Mouse (Mus musculus) left cerebral cortex, adult 2 months (tissue): ENCODE measurements around the gene Slc35a3. TPM values are rescaled to one million over a fixed set of nuclear protein-coding genes. Genes with fewer than 3 reads are reported as not detected.
A peak's percentile ranks its signal among the peaks of the same experiment; 100 is the strongest.
"Not testable (repeated sequence)": the region's sequence is repeated elsewhere in the genome, so short reads cannot be mapped to it uniquely, and the experiment has no call there.

Experiments used
- DNase-seq, 2 experiments: peaks; one replicate each; pipeline ENCODE4 v3.0.0; 2021 to 2022; ENCODE audit warnings: low spot score in 2 of 2, mixed read lengths in 1 of 2; ENCODE audit errors: extremely low spot score in 1 of 2
- H3K27ac ChIP-seq: fragments of 200-600 bp; 2 replicates; pipeline ENCODE4 v1.8.1; 2022
- H3K4me3 ChIP-seq: fragments of 200-600 bp; 2 replicates; pipeline ENCODE4 v1.8.1; 2022
- CTCF ChIP-seq: fragments of 200-600 bp; IDR thresholded peaks from 2 replicates; pipeline ENCODE4 v1.8.1; 2022; ENCODE audit warnings: antibody characterized with exemption, mild to moderate bottlenecking, moderate library complexity
- intact Hi-C: fragments of 180-260 bp; cut with DNase I; formaldehyde crosslinking; loops from one replicate; pipeline ENCODE4 v1.15.1; 2025
- long read RNA-seq, 2 experiments: library from polyadenylated mRNA; stranded (forward); transcript quantifications; one replicate each; pipeline ENCODE4 v2.0.0; 2021; ENCODE audit warnings: borderline mapping rate in 2 of 2
- total RNA-seq, 2 experiments: library from RNA; stranded (reverse); gene quantifications; 2 replicates each; pipeline ENCODE4 v1.2.3; 2021

The Slc35a3 gene
- 10 to 100 TPM; 15.7 to 17.7 TPM for total RNA-seq
- long read RNA-seq, experiment 1, full-length matches to known transcripts: 7 of 10 reads
- long read RNA-seq, experiment 1, partial matches to known transcripts: 1 of 10 reads
- long read RNA-seq, experiment 1, other reads (novel, unspliced or antisense): 2 of 10 reads
- long read RNA-seq, experiment 2, full-length matches to known transcripts: 8 of 16 reads
- long read RNA-seq, experiment 2, partial matches to known transcripts: 2 of 16 reads
- long read RNA-seq, experiment 2, other reads (novel, unspliced or antisense): 6 of 16 reads

DNA sequence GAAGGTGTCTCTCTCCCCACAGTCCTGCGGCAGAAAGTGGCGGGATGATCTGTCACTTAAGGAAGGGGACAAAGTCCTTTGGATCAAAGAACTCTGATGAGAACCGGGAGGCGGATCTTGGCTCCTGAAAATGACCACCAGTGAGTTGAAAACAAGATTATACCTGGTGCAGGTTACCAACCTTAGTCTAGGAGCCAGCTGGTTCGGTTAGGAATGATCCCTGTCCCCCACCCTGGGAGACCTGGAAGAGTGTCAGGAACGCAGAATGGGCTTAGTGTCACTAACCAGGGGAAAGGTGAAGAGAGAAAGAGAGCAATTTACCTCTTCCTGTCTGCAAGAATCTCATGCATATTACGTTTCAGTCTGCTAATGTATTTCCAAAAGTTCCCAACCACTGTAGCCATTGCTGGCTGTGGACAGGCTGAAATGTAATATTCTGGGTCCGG lies at the start of gene Slc35a3:
Gene Slc35a3 (minus strand): TSS at position 396 of the 446 bp plus-strand sequence.
- Histone ChIP-seq H3K27ac (peak within 1 kb of the TSS; percentile 83), H3K4me3 (peak within 1 kb of the TSS; percentile 95)
- DNase-seq: no peak
- no peak for TF ChIP-seq CTCF
- intact Hi-C loops: loop anchor here (1.0 kb wide), 2 partner anchors 50 to 118 kb away; partner anchors contain the start of genes Mfsd14a and Sass6

- DNase-seq: no peak
- Histone ChIP-seq H3K4me3 (no peak overlapping the region), H3K27ac (no peak overlapping the region)
- intact Hi-C loops: no loop called here
- TF ChIP-seq CTCF: no peak
These were observed 40.2 kb upstream of the Slc35a3 start for GRCm38 (mm10) chr3:116752818-116753217.

- intact Hi-C loops: loop anchor here (2.0 kb wide), 2 partner anchors 243 to 419 kb away; partner anchors contain the start of gene Rtca
- Histone ChIP-seq H3K4me3 (no peak overlapping the region), H3K27ac (no peak overlapping the region)
- peak; percentile 73 for TF ChIP-seq CTCF
- peak in 1 of 2 experiments; percentile 36 for DNase-seq
These were observed 38.7 kb upstream of the Slc35a3 start for GRCm38 (mm10) chr3:116751191-116751860.

- DNase-seq: peak; percentile 28 to 38
- peak; percentile 69 for TF ChIP-seq CTCF
- intact Hi-C loops: loop anchor here (2.0 kb wide), 1 partner anchor 154 kb away; the partner anchor contains the start of gene Sass6
- Histone ChIP-seq H3K27ac (no peak overlapping the region), H3K4me3 (no peak overlapping the region)
These were observed 36.0 kb upstream of the Slc35a3 start for GRCm38 (mm10) chr3:116748391-116749170.

DNA sequence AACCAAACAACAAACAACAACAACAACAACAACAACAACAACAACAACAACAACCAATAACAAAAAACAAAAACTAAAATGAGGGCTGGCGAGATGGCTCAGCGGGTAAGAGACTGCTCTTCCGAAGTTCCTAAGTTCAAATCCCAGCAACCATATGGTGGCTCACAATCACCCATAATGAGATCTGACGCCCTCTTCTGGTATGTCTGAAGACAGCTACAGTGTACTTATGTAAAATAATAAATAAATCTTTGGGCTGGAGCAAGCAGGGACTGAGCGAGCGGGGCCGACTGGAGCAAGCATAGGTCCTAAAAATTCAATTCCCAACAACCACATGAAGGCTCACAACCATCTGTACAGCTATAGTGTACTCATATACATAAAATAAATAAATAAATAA lies 35.0 kb upstream of the Slc35a3 start:
- TF ChIP-seq CTCF: peak; percentile 12
- not testable (repeated sequence) for H3K4me3 ChIP-seq, H3K27ac ChIP-seq, DNase-seq
- intact Hi-C loops: loop anchor here (2.0 kb wide), 1 partner anchor 153 kb away; the partner anchor contains the start of gene Sass6

- Histone ChIP-seq H3K4me3 (no peak overlapping the region), H3K27ac (no peak overlapping the region)
- intact Hi-C loops: no loop called here
- TF ChIP-seq CTCF: no peak
- no peak for DNase-seq
These were observed 28.3 kb upstream of the Slc35a3 start for GRCm38 (mm10) chr3:116740963-116741362.

DNA sequence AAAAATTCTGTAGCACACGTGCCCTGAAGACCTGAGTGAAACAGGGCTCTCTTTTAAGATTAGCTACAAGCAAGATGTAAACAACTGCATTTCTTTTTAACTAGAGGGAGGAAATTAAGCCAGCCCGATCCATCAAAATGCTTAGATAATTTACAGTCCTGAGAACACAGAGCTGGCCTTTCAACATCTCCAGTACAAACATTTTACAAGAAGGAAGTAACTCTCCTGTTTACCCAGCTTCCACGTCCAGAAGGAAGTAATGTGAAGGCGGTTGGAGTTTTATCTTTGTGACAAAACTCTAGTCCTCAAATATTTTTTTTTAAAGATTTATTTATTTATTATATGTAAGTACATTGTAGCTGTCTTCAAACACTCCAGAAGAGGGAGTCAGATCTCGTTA lies 27.5 kb upstream of the Slc35a3 start:
- intact Hi-C loops: no loop called here
- no peak overlapping the region for H3K27ac ChIP-seq
- DNase-seq: no peak
- no peak for TF ChIP-seq CTCF
- no peak overlapping the region for H3K4me3 ChIP-seq

DNA sequence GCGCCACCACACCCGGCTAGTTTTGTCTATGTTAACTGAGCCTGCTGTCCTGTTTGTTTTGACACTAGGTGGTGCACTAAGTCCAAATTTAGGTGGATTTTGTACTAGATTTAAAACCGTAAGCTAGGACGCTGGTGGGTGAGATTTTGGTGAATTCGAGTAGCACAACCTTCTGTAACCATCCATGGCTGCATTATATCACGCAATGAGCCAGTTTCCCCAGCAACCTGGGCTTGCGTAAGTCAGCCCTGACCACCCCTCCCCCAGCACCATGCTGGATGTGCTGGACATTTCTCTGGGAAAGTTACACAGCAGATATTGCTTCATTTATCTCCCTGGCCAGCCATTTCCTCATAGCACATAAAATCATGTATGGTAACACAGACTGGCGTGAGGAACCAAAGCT lies 24.7 kb upstream of the Slc35a3 start:
- Histone ChIP-seq H3K4me3 (no peak overlapping the region), H3K27ac (no peak overlapping the region)
- TF ChIP-seq CTCF: peak; percentile 23; the same call in 1 of the 2 replicates
- intact Hi-C loops: no loop called here
- DNase-seq: no peak

DNA sequence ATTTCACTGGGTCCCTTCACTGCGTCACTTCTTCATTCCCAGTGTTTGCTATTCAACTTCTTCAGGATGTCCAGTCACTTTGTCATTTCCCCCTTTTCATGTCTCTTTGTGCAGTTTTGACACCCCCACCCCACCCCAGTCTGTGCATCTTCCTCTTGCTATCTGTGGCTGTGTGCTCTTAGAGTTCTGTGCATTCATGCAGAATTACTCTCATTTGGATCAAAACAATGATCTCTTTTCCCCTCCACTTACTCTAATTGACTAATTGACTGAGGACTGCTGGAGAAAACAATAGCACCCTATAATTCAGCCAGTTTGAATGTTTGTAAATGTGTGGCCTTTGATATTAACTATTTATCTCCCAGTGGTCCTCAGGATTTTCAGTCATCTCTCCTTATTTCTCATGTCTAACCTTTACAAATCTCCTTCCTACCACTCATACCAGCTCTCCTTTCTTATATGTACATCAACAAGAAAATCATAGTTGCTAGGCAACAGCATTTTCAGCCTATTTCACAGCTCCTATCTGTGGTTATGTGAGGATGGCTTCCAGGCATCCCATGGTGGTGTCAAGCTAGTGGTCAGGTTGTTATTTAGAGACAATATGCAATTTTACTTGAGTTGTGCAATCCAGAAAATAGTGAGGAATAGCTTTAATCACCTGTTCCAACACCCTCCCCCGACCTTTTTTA lies 17.0 kb upstream of the Slc35a3 start:
- intact Hi-C loops: no loop called here
- Histone ChIP-seq H3K27ac (no peak overlapping the region), H3K4me3 (no peak overlapping the region)
- DNase-seq: no peak
- no peak for TF ChIP-seq CTCF

DNA sequence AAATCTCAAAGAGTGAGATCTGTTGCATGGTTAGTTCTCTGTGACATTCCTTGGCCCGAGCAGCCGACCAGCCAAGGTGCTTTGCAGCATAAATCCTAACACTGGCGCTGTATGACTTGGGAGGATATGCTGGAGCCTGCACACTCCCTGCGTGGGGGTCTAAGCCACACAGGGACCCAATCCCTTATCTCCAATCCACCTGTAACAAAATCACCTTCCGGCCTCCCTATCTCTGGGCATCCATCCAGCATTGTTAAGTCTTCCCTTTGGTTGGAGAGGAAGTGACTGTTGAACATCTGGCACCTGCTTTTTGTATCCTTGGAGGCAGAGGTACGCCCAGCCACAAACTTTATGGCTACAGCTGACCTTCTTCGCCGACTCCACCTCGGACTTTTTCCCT lies 14.2 kb upstream of the Slc35a3 start:
- intact Hi-C loops: no loop called here
- no peak for DNase-seq
- Histone ChIP-seq H3K4me3 (no peak overlapping the region), H3K27ac (no peak overlapping the region)
- TF ChIP-seq CTCF: no peak
